Mouse (Mus musculus) limb, embryonic 14.5 days (tissue): ENCODE measurements around the gene Pianp. TPM values are rescaled to one million over a fixed set of nuclear protein-coding genes. Genes with fewer than 3 reads are reported as not detected.

Source experiments
- ATAC-seq: fragments of 200-750 bp; cut with Nextera tagmentation; 2 replicates; pipeline ENCODE4 v1.8.0; 2017; ENCODE audit warnings: low read depth, moderate number of reproducible peaks, moderate TSS enrichment; ENCODE audit not compliant: low FRiP score
- DNase-seq: peaks from one replicate; pipeline ENCODE4 v3.0.0-alpha.2; 2015; ENCODE audit warnings: low spot score
- H3K27ac ChIP-seq: fragments of 300-500 bp; sonication (generic); replicated peaks from 2 replicates; pipeline ENCODE4 v1.5.1; 2014; ENCODE audit warnings: low read depth, mild to moderate bottlenecking, low read length, moderate library complexity, mixed read lengths
- H3K27me3 ChIP-seq: fragments of 300-500 bp; sonication (generic); 2 replicates; pipeline ENCODE4 v1.6.1; 2014; ENCODE audit warnings: low read length, mixed read lengths; ENCODE audit not compliant: control insufficient read depth, insufficient read depth
- H3K36me3 ChIP-seq: fragments of 300-500 bp; sonication (generic); 2 replicates; pipeline ENCODE4 v1.6.1; 2014; ENCODE audit warnings: mild to moderate bottlenecking, low read length, moderate library complexity, mixed read lengths; ENCODE audit not compliant: control insufficient read depth, insufficient read depth
- H3K4me1 ChIP-seq: fragments of 300-500 bp; sonication (generic); 2 replicates; pipeline ENCODE4 v1.6.1; 2014; ENCODE audit warnings: antibody characterized with exemption, low read length, mixed read lengths; ENCODE audit not compliant: control insufficient read depth, insufficient read depth
- H3K4me2 ChIP-seq: fragments of 300-500 bp; sonication (generic); replicated peaks from 2 replicates; pipeline ENCODE4 v1.6.1; 2014; ENCODE audit warnings: low read depth, mild to moderate bottlenecking, low read length, moderate library complexity; ENCODE audit not compliant: severe bottlenecking
- H3K4me3 ChIP-seq: fragments of 300-500 bp; sonication (generic); replicated peaks from 2 replicates; pipeline ENCODE4 v1.5.1; 2014; ENCODE audit warnings: low read length
- H3K9ac ChIP-seq: fragments of 300-500 bp; sonication (generic); 2 replicates; pipeline ENCODE4 v1.6.1; 2014; ENCODE audit warnings: mild to moderate bottlenecking, low read depth, low read length, moderate library complexity; ENCODE audit not compliant: severe bottlenecking
- H3K9me3 ChIP-seq: fragments of 300-500 bp; sonication (generic); 2 replicates; pipeline ENCODE4 v1.6.1; 2016; ENCODE audit warnings: low read length; ENCODE audit not compliant: control insufficient read depth
- POLR2A ChIP-seq: fragments of 200-500 bp; IDR thresholded peaks from 2 replicates; pipeline ENCODE4 v1.8.0; 2012; ENCODE audit warnings: inconsistent platforms, mild to moderate bottlenecking, moderate library complexity, borderline replicate concordance; ENCODE audit not compliant: insufficient read depth, insufficient read length; ENCODE audit errors: extremely low read depth
- WGBS: fragments of 180-500 bp; shearing (Covaris S2); extraction: QIAGEN DNeasy Blood & Tissue Kit; methylation state at CpG from one replicate; pipeline ENCODE4 v1.1.7; 2014; 5-methylcytosine and 5-hydroxymethylcytosine counted together
- polyA plus RNA-seq, 2 experiments: library from polyadenylated mRNA; depleted of rRNA in 1 of 2; stranded (reverse) in 1 of 2; unstranded in 1 of 2; fragments of >200 nt; fragmentation: Nextera tagmentation in 1 of 2; extraction: Ambion mirVana in 1 of 2; gene quantifications; 2 replicates each; pipeline versions ENCODE4 v1.2.1 to v1.2.3; 2012 to 2014

Pianp gene
- polyA plus RNA-seq, 2 experiments = 20.3 to 35.2 TPM

- Histone ChIP-seq H3K4me3 (no peak overlapping the region), H3K36me3 (peaks cover 83% of the 10 kb centered on the region), H3K4me1 (no peaks in the 10 kb centered on the region), H3K4me2 (no peak overlapping the region), H3K9ac (no peak overlapping the region), H3K27me3 (no peaks in the 10 kb centered on the region), H3K9me3 (no peaks in the 10 kb centered on the region), H3K27ac (no peak overlapping the region)
- DNase-seq (no peak), ATAC-seq (no peak)
- no peak for TF ChIP-seq POLR2A
- 68% methylated on average over 5 of the region's 5 CpGs for WGBS
Measured at GRCm38 (mm10) chr6:125051237-125051636, 54.7 kb downstream of the Pianp start.

Other genes with a start within 250 kb of the Pianp start
- not detected in 2 replicates for gene Gm45234, start 240.7 kb upstream of the Pianp start, polyA plus RNA-seq (2012; rRNA removed)
- gene Gm45234, start 240.7 kb upstream of the Pianp start, polyA plus RNA-seq (2014; fragmentation: Nextera tagmentation; extraction: Ambion mirVana) = not detected in 2 replicates
- 102 and 141 TPM in 2 replicates for gene Atn1, start 240.2 kb upstream of the Pianp start, polyA plus RNA-seq (2012; rRNA removed)
- 14.6 and 19.4 TPM in 2 replicates for gene Atn1, start 240.2 kb upstream of the Pianp start, polyA plus RNA-seq (2014; fragmentation: Nextera tagmentation; extraction: Ambion mirVana)
- gene Eno2, start 227.0 kb upstream of the Pianp start, polyA plus RNA-seq (2012; rRNA removed) = 21.7 and 25.3 TPM in 2 replicates
- gene Eno2, start 227.0 kb upstream of the Pianp start, polyA plus RNA-seq (2014; fragmentation: Nextera tagmentation; extraction: Ambion mirVana) = 6.0 and 10.2 TPM in 2 replicates
- gene Lrrc23, start 217.0 kb upstream of the Pianp start, polyA plus RNA-seq (2012; rRNA removed) = 1.1 TPM in 2 replicates
- 0.88 and 1.2 TPM in 2 replicates for gene Lrrc23, start 217.0 kb upstream of the Pianp start, polyA plus RNA-seq (2014; fragmentation: Nextera tagmentation; extraction: Ambion mirVana)
- gene Spsb2, start 188.0 kb upstream of the Pianp start, polyA plus RNA-seq (2012; rRNA removed) = 9.8 and 11.1 TPM in 2 replicates
- gene Spsb2, start 188.0 kb upstream of the Pianp start, polyA plus RNA-seq (2014; fragmentation: Nextera tagmentation; extraction: Ambion mirVana) = 8.9 and 10.8 TPM in 2 replicates
- 636 and 744 TPM in 2 replicates for gene Tpi1, start 182.4 kb upstream of the Pianp start, polyA plus RNA-seq (2012; rRNA removed)
- 808 and 825 TPM in 2 replicates for gene Tpi1, start 182.4 kb upstream of the Pianp start, polyA plus RNA-seq (2014; fragmentation: Nextera tagmentation; extraction: Ambion mirVana)
- gene Usp5, start 167.2 kb upstream of the Pianp start, polyA plus RNA-seq (2012; rRNA removed) = 105 and 119 TPM in 2 replicates
- 115 and 120 TPM in 2 replicates for gene Usp5, start 167.2 kb upstream of the Pianp start, polyA plus RNA-seq (2014; fragmentation: Nextera tagmentation; extraction: Ambion mirVana)
- 141 and 164 TPM in 2 replicates for gene Cdca3, start 167.1 kb upstream of the Pianp start, polyA plus RNA-seq (2012; rRNA removed)
- 128 and 146 TPM in 2 replicates for gene Cdca3, start 167.1 kb upstream of the Pianp start, polyA plus RNA-seq (2014; fragmentation: Nextera tagmentation; extraction: Ambion mirVana)
- 1.9 and 2.3 TPM in 2 replicates for gene Gnb3, start 156.4 kb upstream of the Pianp start, polyA plus RNA-seq (2012; rRNA removed)
- 1.6 and 1.8 TPM in 2 replicates for gene Gnb3, start 156.4 kb upstream of the Pianp start, polyA plus RNA-seq (2014; fragmentation: Nextera tagmentation; extraction: Ambion mirVana)
- gene P3h3, start 138.9 kb upstream of the Pianp start, polyA plus RNA-seq (2012; rRNA removed) = 339 and 401 TPM in 2 replicates
- 57.5 and 67.6 TPM in 2 replicates for gene P3h3, start 138.9 kb upstream of the Pianp start, polyA plus RNA-seq (2014; fragmentation: Nextera tagmentation; extraction: Ambion mirVana)
- 7.5 and 10.8 TPM in 2 replicates for gene Gpr162, start 132.7 kb upstream of the Pianp start, polyA plus RNA-seq (2012; rRNA removed)
- 2.1 and 2.3 TPM in 2 replicates for gene Gpr162, start 132.7 kb upstream of the Pianp start, polyA plus RNA-seq (2014; fragmentation: Nextera tagmentation; extraction: Ambion mirVana)
- gene Cd4, start 108.5 kb upstream of the Pianp start, polyA plus RNA-seq (2012; rRNA removed) = 0.23 and 0.26 TPM in 2 replicates
- gene Cd4, start 108.5 kb upstream of the Pianp start, polyA plus RNA-seq (2014; fragmentation: Nextera tagmentation; extraction: Ambion mirVana) = 0.10 and 0.51 TPM in 2 replicates
- gene Lag3, start 85.0 kb upstream of the Pianp start, polyA plus RNA-seq (2012; rRNA removed) = 2.3 and 3.2 TPM in 2 replicates
- 2.0 and 2.6 TPM in 2 replicates for gene Lag3, start 85.0 kb upstream of the Pianp start, polyA plus RNA-seq (2014; fragmentation: Nextera tagmentation; extraction: Ambion mirVana)
- gene Ptms, start 76.6 kb upstream of the Pianp start, polyA plus RNA-seq (2012; rRNA removed) = 1,126 and 1,778 TPM in 2 replicates
- 306 and 353 TPM in 2 replicates for gene Ptms, start 76.6 kb upstream of the Pianp start, polyA plus RNA-seq (2014; fragmentation: Nextera tagmentation; extraction: Ambion mirVana)
- gene Mlf2, start 65.3 kb upstream of the Pianp start, polyA plus RNA-seq (2012; rRNA removed) = 407 and 471 TPM in 2 replicates
- 355 and 380 TPM in 2 replicates for gene Mlf2, start 65.3 kb upstream of the Pianp start, polyA plus RNA-seq (2014; fragmentation: Nextera tagmentation; extraction: Ambion mirVana)
- 215 and 251 TPM in 2 replicates for gene Cops7a, start 31.2 kb upstream of the Pianp start, polyA plus RNA-seq (2012; rRNA removed)
- gene Cops7a, start 31.2 kb upstream of the Pianp start, polyA plus RNA-seq (2014; fragmentation: Nextera tagmentation; extraction: Ambion mirVana) = 137 and 144 TPM in 2 replicates
- 103 and 130 TPM in 2 replicates for gene Zfp384, start 12.5 kb downstream of the Pianp start, polyA plus RNA-seq (2012; rRNA removed)
- gene Zfp384, start 12.5 kb downstream of the Pianp start, polyA plus RNA-seq (2014; fragmentation: Nextera tagmentation; extraction: Ambion mirVana) = 12.4 and 14.6 TPM in 2 replicates
- gene Ing4, start 43.1 kb downstream of the Pianp start, polyA plus RNA-seq (2012; rRNA removed) = 143 TPM in 2 replicates
- 122 and 131 TPM in 2 replicates for gene Ing4, start 43.1 kb downstream of the Pianp start, polyA plus RNA-seq (2014; fragmentation: Nextera tagmentation; extraction: Ambion mirVana)
- gene Acrbp, start 53.0 kb downstream of the Pianp start, polyA plus RNA-seq (2012; rRNA removed) = 28.9 and 31.3 TPM in 2 replicates
- 9.4 and 13.9 TPM in 2 replicates for gene Acrbp, start 53.0 kb downstream of the Pianp start, polyA plus RNA-seq (2014; fragmentation: Nextera tagmentation; extraction: Ambion mirVana)
- gene Lpar5, start 71.2 kb downstream of the Pianp start, polyA plus RNA-seq (2012; rRNA removed) = 3.9 and 5.0 TPM in 2 replicates
- 2.5 and 4.0 TPM in 2 replicates for gene Lpar5, start 71.2 kb downstream of the Pianp start, polyA plus RNA-seq (2014; fragmentation: Nextera tagmentation; extraction: Ambion mirVana)
- gene Chd4, start 99.3 kb downstream of the Pianp start, polyA plus RNA-seq (2012; rRNA removed) = 75.0 and 89.7 TPM in 2 replicates
- gene Chd4, start 99.3 kb downstream of the Pianp start, polyA plus RNA-seq (2014; fragmentation: Nextera tagmentation; extraction: Ambion mirVana) = 78.6 and 81.8 TPM in 2 replicates
- 43.7 and 48.5 TPM in 2 replicates for gene Nop2, start 135.2 kb downstream of the Pianp start, polyA plus RNA-seq (2012; rRNA removed)
- 54.2 TPM in 2 replicates for gene Nop2, start 135.2 kb downstream of the Pianp start, polyA plus RNA-seq (2014; fragmentation: Nextera tagmentation; extraction: Ambion mirVana)
- gene Iffo1, start 148.5 kb downstream of the Pianp start, polyA plus RNA-seq (2012; rRNA removed) = 64.7 and 78.6 TPM in 2 replicates
- gene Iffo1, start 148.5 kb downstream of the Pianp start, polyA plus RNA-seq (2014; fragmentation: Nextera tagmentation; extraction: Ambion mirVana) = 25.9 and 34.1 TPM in 2 replicates
- 3,758 and 4,454 TPM in 2 replicates for gene Gapdh, start 169.8 kb downstream of the Pianp start, polyA plus RNA-seq (2012; rRNA removed)
- 1,656 and 1,691 TPM in 2 replicates for gene Gapdh, start 169.8 kb downstream of the Pianp start, polyA plus RNA-seq (2014; fragmentation: Nextera tagmentation; extraction: Ambion mirVana)
- 250 and 270 TPM in 2 replicates for gene Ncapd2, start 195.0 kb downstream of the Pianp start, polyA plus RNA-seq (2012; rRNA removed)
- gene Ncapd2, start 195.0 kb downstream of the Pianp start, polyA plus RNA-seq (2014; fragmentation: Nextera tagmentation; extraction: Ambion mirVana) = 82.9 and 96.9 TPM in 2 replicates
- 56.5 and 75.0 TPM in 2 replicates for gene Mrpl51, start 195.1 kb downstream of the Pianp start, polyA plus RNA-seq (2012; rRNA removed)
- 189 and 199 TPM in 2 replicates for gene Mrpl51, start 195.1 kb downstream of the Pianp start, polyA plus RNA-seq (2014; fragmentation: Nextera tagmentation; extraction: Ambion mirVana)
- gene Vamp1, start 218.9 kb downstream of the Pianp start, polyA plus RNA-seq (2012; rRNA removed) = 14.7 and 16.2 TPM in 2 replicates
- gene Vamp1, start 218.9 kb downstream of the Pianp start, polyA plus RNA-seq (2014; fragmentation: Nextera tagmentation; extraction: Ambion mirVana) = 2.4 and 2.6 TPM in 2 replicates
- gene Tapbpl, start 235.2 kb downstream of the Pianp start, polyA plus RNA-seq (2012; rRNA removed) = 2.7 and 2.8 TPM in 2 replicates
- gene Tapbpl, start 235.2 kb downstream of the Pianp start, polyA plus RNA-seq (2014; fragmentation: Nextera tagmentation; extraction: Ambion mirVana) = 3.4 and 3.7 TPM in 2 replicates
- 0.22 and 0.50 TPM in 2 replicates for gene Cd27, start 240.3 kb downstream of the Pianp start, polyA plus RNA-seq (2012; rRNA removed)
- gene Cd27, start 240.3 kb downstream of the Pianp start, polyA plus RNA-seq (2014; fragmentation: Nextera tagmentation; extraction: Ambion mirVana) = 1.3 and 1.5 TPM in 2 replicates